Mouse (Mus musculus): ENCODE measurements around the gene Nop58. TPM values are rescaled to one million over a fixed set of nuclear protein-coding genes. Genes with fewer than 3 reads are reported as not detected.

The Nop58 gene
- polyA plus RNA-seq (2012): 106 and 160 TPM in 2 replicates

GRCm38 (mm10) chr1:59684819-59685755, at the start of gene Nop58:
Nop58 (plus strand) TSS chr1:59684971.

GRCm38 (mm10) chr1:59670641-59671168, 14.1 kb upstream of the Nop58 start, which contains the start of gene Sumo1:
Sumo1 (minus strand) TSS chr1:59670834.

GRCm38 (mm10) chr1:59763164-59763768, 78.5 kb downstream of the Nop58 start, which contains the start of gene Bmpr2:
Bmpr2 (plus strand) TSS chr1:59763400.

Other genes with a start within 250 kb of the Nop58 start
- gene Fzd7, start 202.5 kb upstream of the Nop58 start, polyA plus RNA-seq (2012): 8.7 and 10.7 TPM in 2 replicates
- gene Gm973, start 168.7 kb upstream of the Nop58 start, polyA plus RNA-seq (2012): 0.85 and 1.5 TPM in 2 replicates
- 302 and 325 TPM in 2 replicates for gene Sumo1, start 14.1 kb upstream of the Nop58 start, polyA plus RNA-seq (2012)
- gene Bmpr2, start 78.4 kb downstream of the Nop58 start, polyA plus RNA-seq (2012): 1.2 and 1.7 TPM in 2 replicates
- 26.3 and 30.0 TPM in 2 replicates for gene Fam117b, start 228.0 kb downstream of the Nop58 start, polyA plus RNA-seq (2012)

Measured in megakaryocyte-erythroid progenitor cell, adult 5 weeks (primary cell).